Mouse (Mus musculus) ovary, adult 18-20 months (tissue): ENCODE results near the gene Mlf1.

ENCODE experiments used
- DNase-seq: peaks from one replicate; pipeline ENCODE4 v3.0.0; 2022; ENCODE audit warnings: low spot score, mixed read lengths

Mlf1 gene

DNA sequence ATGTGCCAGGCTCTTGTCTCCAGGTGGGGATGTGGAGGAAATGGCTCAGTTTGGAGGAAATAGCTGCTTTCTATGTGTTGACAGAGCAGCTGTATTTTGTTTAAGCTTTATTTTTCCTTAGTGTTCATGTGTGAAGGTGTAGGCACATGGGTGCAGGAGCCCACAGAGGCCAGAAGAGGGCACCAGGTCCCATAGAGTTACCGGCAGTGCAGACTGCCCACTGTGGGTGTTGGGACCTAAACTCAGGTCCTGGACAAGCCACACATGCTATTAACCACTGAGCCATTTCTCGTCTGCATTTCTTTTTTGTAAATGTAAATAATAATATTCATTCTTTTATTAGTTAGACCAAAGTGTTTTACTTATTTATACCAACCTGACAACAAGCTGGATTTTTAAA, 73.2 kb downstream of the Mlf1 start:
- no peak for DNase-seq
